24 mouse cellular contexts compared by ENCODE assay signal in genomic region chr2:71696776-71697175, GRCm38 (mm10). TPM values are rescaled to one million over a fixed set of nuclear protein-coding genes. Genes with fewer than 3 reads are reported as not detected.
DNase-seq lines count a peak whose midpoint lies in the region; ATAC-seq and TF ChIP-seq lines count a peak whose summit lies in the region.
"Had no signal": no experiment of that assay in that cellular context is flagged by ENCODE, and none has a peak within 500 bp of the region (broad histone marks: within the 10 kb centered on the region; RNA-seq: fewer than 3 reads in every experiment).

No protein-coding gene starts in this region.

- peak; percentile 47; the same call in 1 of the 2 replicates for ATAC-seq in lung, embryonic 16.5 days (ENCODE audit: low read depth)
- peak; percentile 27; the same call in 1 of the 2 replicates for ATAC-seq in stomach, embryonic 16.5 days (ENCODE audit: insufficient read depth, low FRiP score)
- ATAC-seq in activated CD4-positive, CD25-positive, alpha-beta regulatory T cell, adult 4 months = no peak
- ATAC-seq: forebrain, embryonic 15.5 days; hindbrain, embryonic 16.5 days had no signal

- no peaks in the 10 kb centered on the region for H3K36me3 ChIP-seq in lung, embryonic 16.5 days (ENCODE audit: control insufficient read depth, insufficient read depth, low read length)
- H3K36me3 ChIP-seq in stomach, embryonic 16.5 days (ENCODE audit: control insufficient read depth, insufficient read depth, low read length) = no peaks in the 10 kb centered on the region
- H3K36me3 ChIP-seq: embryonic facial prominence, embryonic 12.5 days; embryonic facial prominence, embryonic 15.5 days; forebrain, embryonic 12.5 days; forebrain, embryonic 15.5 days; hindbrain, embryonic 13.5 days had no signal

- no peak for DNase-seq in lung, adult 2 months
- DNase-seq in 416B (ENCODE audit: low read depth) (peak; percentile 78), NIH3T3 (ENCODE audit: low read depth) (peak; percentile 32)
- no peak for DNase-seq in spleen, postnatal 14 days (ENCODE audit: low spot score in 2 of 2)
- DNase-seq in right cerebral cortex, postnatal 4 days = no peak
- DNase-seq: adrenal gland, postnatal 10 days; adrenal gland, postnatal 36 days; B cell, adult 2 months; cerebellum, adult 18-20 months; cerebellum, adult 9-10 months; cerebellum, postnatal 14 days; gastrocnemius, postnatal 25 days; heart, adult 2 months had no signal

- no peaks in the 10 kb centered on the region for H3K27me3 ChIP-seq in lung, embryonic 16.5 days (ENCODE audit: control insufficient read depth, insufficient read depth, low read depth, low read length)
- H3K27me3 ChIP-seq in stomach, embryonic 16.5 days (ENCODE audit: control insufficient read depth, insufficient read depth, low read length) = no peaks in the 10 kb centered on the region
- H3K27me3 ChIP-seq: embryonic facial prominence, embryonic 12.5 days; embryonic facial prominence, embryonic 15.5 days; forebrain, embryonic 15.5 days; hindbrain, embryonic 13.5 days had no signal

- no peak for TF ChIP-seq POLR2A in lung, adult 2 months (IDR thresholded peaks at IDR 0.05; ENCODE audit: borderline replicate concordance, extremely low read depth, low read depth, low read length)

- TF ChIP-seq CTCF in lung, adult 2 months (IDR thresholded peaks at IDR 0.05; ENCODE audit: insufficient read depth, low read length) = no peak

- H3K27ac ChIP-seq in lung, embryonic 16.5 days (ENCODE audit: low read length) = no peak overlapping the region
- H3K27ac ChIP-seq in stomach, embryonic 16.5 days (ENCODE audit: low read length) = no peak overlapping the region
- H3K27ac ChIP-seq: embryonic facial prominence, embryonic 12.5 days; embryonic facial prominence, embryonic 15.5 days; forebrain, embryonic 12.5 days; forebrain, embryonic 15.5 days; heart, adult 2 months; hindbrain, embryonic 13.5 days had no signal

- no peak overlapping the region for H3K4me3 ChIP-seq in lung, embryonic 16.5 days (ENCODE audit: low read length)
- H3K4me3 ChIP-seq in lung, adult 2 months (replicated peaks; ENCODE audit: extremely low read depth, low read depth, low read length) = no peak overlapping the region
- H3K4me3 ChIP-seq in stomach, embryonic 16.5 days (replicated peaks; ENCODE audit: low read length) = no peak overlapping the region
- H3K4me3 ChIP-seq: embryonic facial prominence, embryonic 12.5 days; embryonic facial prominence, embryonic 15.5 days; erythroblast, embryonic 14.5 days; forebrain, embryonic 12.5 days; forebrain, embryonic 15.5 days; heart, adult 2 months; hindbrain, embryonic 13.5 days had no signal

- H3K4me1 ChIP-seq in lung, embryonic 16.5 days (replicated peaks; ENCODE audit: control insufficient read depth, insufficient read depth, low read length) = peaks cover 12% of the 10 kb centered on the region
- H3K4me1 ChIP-seq in lung, adult 2 months (ENCODE audit: control insufficient read depth, insufficient read depth, low read length) = peaks cover 5% of the 10 kb centered on the region
- 0 out of 2 replicates have a peak, but pooled peaks cover 4% of the 10 kb centered on the region for H3K4me1 ChIP-seq in stomach, embryonic 16.5 days (ENCODE audit: control insufficient read depth, insufficient read depth, low read length)
- H3K4me1 ChIP-seq: forebrain, embryonic 12.5 days; forebrain, embryonic 15.5 days had no signal

- 74% methylated on average over 1 of the region's 1 CpGs for WGBS in lung, embryonic 16.5 days
- WGBS in lung, adult 2 months = 78% methylated on average over 1 of the region's 1 CpGs
- whole genome bisulfite sequencing in stomach, embryonic 16.5 days = 77% methylated on average over 1 of the region's 1 CpGs

- H3K4me2 ChIP-seq in lung, embryonic 16.5 days (ENCODE audit: low read depth, low read length) = no peak overlapping the region
- H3K4me2 ChIP-seq in stomach, embryonic 16.5 days (ENCODE audit: low read depth, low read length) = no peak overlapping the region
- H3K4me2 ChIP-seq: embryonic facial prominence, embryonic 12.5 days; embryonic facial prominence, embryonic 15.5 days; forebrain, embryonic 12.5 days; forebrain, embryonic 15.5 days; heart, embryonic 11.5 days; hindbrain, embryonic 13.5 days had no signal

- no peak overlapping the region for H3K9ac ChIP-seq in lung, embryonic 16.5 days (ENCODE audit: low read length)
- H3K9ac ChIP-seq in stomach, embryonic 16.5 days (ENCODE audit: low read length) = no peak overlapping the region
- H3K9ac ChIP-seq: embryonic facial prominence, embryonic 12.5 days; embryonic facial prominence, embryonic 15.5 days; forebrain, embryonic 12.5 days; forebrain, embryonic 15.5 days; hindbrain, embryonic 13.5 days had no signal

- H3K9me3 ChIP-seq in lung, embryonic 16.5 days (ENCODE audit: control insufficient read depth, low read length) = no peaks in the 10 kb centered on the region
- no peaks in the 10 kb centered on the region for H3K9me3 ChIP-seq in stomach, embryonic 16.5 days (replicated peaks; ENCODE audit: control insufficient read depth, low read length)
- H3K9me3 ChIP-seq: embryonic facial prominence, embryonic 12.5 days; embryonic facial prominence, embryonic 15.5 days; forebrain, embryonic 15.5 days; hindbrain, embryonic 13.5 days had no signal

RNA-seq across cellular contexts. Expression of gene Itga6, which starts 48.6 kb away (rescaled TPM):
- polyA plus RNA-seq in lung, embryonic 16.5 days (2015; fragmentation: Nextera tagmentation; extraction: Ambion mirVana) = 62.9 and 79.0 TPM in 2 replicates
- 45.2 and 47.3 TPM in 2 replicates for polyA plus RNA-seq in lung, adult 2 months (2012; rRNA removed)
- polyA plus RNA-seq in stomach, embryonic 16.5 days (2015; fragmentation: Nextera tagmentation; extraction: Ambion mirVana) = 40.7 and 47.1 TPM in 2 replicates
- 10 to 100 TPM; 43.6 to 60.4 TPM for polyA plus RNA-seq in activated CD4-positive, CD25-positive, alpha-beta regulatory T cell, adult 4 months (2017; shearing (Covaris generic))

Comparison
In these comparisons a context has a peak if more than half of its experiments do, and no peak if none do; other contexts are left out.
1. DNase-seq: peak in 416B (single experiment) and NIH3T3 (single experiment); none in lung, adult 2 months (single experiment), spleen, postnatal 14 days (0 of 2) and right cerebral cortex, postnatal 4 days (single experiment).